Mouse (Mus musculus) cortical plate, adult 2 months (tissue): ENCODE measurements around the gene Stard8.

ENCODE experiments used
- CTCF ChIP-seq: fragments of 200-500 bp; IDR thresholded peaks from 2 replicates; pipeline ENCODE4 v1.5.1; 2011; ENCODE audit warnings: mild to moderate bottlenecking, control low read depth, low read length; ENCODE audit not compliant: insufficient read depth; ENCODE audit errors: extremely low read depth
- POLR2A ChIP-seq: fragments of 200-500 bp; IDR thresholded peaks from 2 replicates; pipeline ENCODE4 v1.6.1; 2011; ENCODE audit warnings: mild to moderate bottlenecking, low read length, control low read depth; ENCODE audit not compliant: insufficient read depth; ENCODE audit errors: extremely low read depth

GRCm38 (mm10) chrX:99050736-99051481, 47.9 kb downstream of the Stard8 start:
- no peak for TF ChIP-seq POLR2A
- TF ChIP-seq CTCF, result no peak
